Mouse (Mus musculus) heart, adult 9 months (tissue): ENCODE measurements around the gene Sppl3.

Source experiments
- DNase-seq, 2 experiments: peaks; one replicate each; pipeline ENCODE4 v3.0.0; 2022; ENCODE audit warnings: low spot score in 2 of 2

The Sppl3 gene

DNA sequence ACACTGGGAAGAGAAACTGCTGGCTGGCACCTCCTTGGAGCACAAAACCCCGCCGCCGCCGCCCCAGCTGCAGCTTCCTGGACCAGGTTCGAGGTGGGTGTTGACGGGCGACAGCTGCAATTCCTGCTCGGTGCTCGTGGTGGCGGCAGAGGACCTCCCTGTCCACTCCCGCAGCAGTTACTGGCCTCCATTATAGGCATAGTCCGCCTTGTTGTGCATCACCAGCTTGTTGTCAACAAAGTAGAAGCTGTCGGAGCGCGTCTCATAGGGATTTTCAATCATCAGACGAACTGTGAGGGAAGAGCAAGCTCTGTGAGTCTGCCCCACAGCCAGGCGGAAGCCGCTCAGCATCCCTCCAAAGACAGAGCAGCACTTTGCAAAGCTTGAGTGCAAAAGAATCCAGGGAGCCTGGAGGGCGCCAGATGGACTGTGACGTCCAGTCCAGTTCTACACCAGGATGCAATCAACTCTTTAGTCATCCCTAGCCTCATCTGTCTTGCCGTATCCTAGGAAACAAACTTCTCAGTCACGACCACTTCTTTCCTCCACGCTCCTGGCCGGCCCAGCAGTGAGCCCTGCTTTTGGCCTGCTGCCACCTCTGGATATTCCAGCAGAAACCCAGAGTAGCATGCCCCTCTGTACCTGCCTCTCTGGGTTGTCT is 114.4 kb downstream of the Sppl3 start:
- DNase-seq: peak; percentile 81 to 87

DNA sequence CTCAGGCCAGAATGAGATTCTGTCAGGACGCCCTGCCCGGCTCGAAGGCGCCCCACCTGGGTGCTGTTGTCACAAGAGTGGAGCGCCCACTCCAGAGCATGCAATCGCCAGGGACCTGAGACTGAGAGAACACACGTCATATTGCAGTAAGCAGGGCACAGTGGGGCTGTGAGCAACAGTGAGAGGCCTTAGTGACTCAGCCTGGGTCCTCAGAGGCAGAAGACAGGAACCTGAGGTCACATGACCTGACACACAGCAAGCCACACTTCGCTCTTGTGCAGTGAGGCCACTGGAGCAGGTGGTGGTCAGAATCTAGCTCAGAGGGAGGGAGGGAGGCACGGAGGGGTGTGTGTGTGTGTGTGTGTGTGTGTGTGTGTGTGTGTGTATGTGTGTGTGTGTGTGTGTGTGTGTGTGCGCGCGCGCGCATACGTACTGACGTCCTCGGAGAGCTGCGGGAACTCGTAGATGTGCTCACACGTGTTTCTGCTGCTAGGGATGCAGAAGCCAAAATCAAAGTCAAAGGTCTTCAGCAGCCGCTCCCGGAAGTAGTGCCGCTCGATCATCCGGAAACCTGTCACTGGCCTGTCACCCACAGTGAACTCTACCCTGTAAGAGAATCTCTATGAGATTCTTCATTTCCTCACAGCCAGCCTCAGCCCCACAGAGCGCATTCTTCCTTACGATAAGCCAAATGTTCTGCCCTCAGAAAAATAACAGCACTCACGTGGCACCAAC is 115.8 kb downstream of the Sppl3 start:
- no peak for DNase-seq

DNA sequence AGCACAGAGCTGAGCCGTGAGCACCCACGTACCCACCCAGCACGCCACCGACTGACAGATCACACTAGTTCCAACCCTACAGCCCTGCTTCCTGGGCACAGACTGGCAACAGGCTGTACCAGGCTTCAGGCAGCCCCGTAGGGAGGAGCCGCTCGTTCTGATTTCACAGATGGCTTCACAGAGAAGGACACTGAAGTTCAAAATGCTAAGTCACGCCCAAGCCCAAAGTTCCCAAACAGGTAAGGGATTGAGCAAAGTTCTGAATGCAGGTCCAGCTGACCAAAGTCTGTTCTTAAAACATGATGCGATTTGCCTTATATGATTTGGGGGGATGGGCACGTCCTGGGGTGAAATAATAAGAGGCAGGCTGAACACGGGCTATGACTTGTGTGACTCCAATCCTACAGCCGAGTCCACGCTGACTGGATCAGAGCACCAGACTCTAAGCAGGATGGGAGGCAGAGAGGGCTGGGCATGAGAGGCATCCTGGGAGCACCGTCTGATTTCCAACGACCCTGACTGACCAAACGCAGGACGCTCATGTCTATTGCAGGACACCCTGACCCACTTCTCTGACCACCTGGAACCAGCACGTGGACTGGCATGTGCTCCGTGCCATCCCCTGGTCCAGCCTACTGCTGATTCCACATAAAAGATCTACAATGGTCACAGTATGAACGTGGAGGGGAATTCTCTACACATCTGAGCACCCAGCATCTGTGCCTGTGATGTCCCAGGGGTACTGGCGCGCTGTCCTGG is 116.7 kb downstream of the Sppl3 start:
- no peak for DNase-seq

DNA sequence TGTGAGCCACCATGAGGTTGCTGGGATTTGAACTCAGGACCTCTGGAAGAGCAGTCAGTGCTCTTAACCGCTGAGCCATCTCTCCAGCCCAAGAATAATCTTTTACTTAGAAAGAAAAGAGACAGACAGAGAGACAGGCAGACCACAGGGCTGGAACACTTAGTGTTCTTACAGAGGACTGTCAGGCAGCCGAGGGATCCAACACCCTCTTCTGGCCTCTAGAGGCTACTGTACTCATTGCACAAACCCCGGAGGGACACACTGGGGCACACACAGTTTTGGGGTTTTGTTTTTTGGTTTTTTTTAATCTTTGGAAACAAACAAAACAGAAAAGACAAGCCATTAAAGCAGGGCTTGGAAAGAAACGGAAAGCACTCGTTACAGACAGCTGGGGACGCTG is 118.4 kb downstream of the Sppl3 start:
- no peak for DNase-seq

DNA sequence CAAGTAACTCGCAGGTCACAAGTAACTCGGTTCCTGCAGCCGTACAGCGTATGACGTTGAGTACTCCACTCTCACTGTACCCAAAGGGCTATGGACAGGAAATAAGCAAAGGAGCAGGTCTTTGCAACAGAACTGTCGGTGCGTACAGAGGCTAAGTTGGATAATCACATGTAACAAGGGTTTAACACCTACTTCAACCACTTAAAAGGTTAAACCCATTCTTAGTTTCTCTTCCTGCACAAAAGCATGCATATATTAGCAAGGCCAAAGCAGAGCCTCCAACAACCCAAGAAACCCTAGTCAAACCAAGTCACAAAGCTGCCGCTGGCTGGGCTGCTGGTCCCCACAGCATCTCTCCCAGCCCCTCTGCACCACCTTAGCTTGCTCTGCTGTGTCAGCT is 121.5 kb downstream of the Sppl3 start:
- DNase-seq: no peak

DNA sequence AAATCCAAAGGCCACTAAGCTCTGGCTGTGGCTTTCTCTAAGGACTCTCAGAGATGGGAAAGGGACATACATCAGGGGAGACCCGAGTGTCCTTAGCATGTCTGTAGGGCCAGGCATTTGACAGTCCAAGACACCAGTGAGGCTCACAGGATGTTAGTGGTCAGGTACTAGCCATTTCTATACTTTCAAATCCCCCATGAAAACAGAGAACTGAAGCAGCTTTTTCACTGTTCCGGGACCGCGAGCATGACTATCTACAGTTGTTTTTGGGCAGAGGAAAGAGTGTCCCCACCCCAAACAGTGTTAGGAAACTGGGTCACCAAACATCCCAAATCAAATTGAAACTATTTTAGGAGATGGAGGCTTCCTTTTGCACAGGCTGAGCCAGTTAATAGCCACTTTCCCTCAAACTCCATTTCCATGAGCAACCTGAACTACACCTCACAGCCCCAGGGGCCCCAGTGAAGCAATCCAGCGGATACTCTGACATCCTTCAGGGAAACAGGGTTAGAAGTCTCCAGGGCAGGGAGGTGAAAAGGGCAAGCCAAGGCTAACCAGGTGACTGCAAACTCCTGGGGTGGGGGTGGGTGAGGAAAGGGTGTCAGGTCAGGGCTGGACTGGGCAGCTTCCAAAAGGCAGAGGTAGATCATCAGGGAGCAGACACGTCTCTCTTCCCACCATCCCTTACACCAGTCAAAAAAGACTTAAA is 122.6 kb downstream of the Sppl3 start:
- peak in 1 of 2 experiments; percentile 35 for DNase-seq

DNA sequence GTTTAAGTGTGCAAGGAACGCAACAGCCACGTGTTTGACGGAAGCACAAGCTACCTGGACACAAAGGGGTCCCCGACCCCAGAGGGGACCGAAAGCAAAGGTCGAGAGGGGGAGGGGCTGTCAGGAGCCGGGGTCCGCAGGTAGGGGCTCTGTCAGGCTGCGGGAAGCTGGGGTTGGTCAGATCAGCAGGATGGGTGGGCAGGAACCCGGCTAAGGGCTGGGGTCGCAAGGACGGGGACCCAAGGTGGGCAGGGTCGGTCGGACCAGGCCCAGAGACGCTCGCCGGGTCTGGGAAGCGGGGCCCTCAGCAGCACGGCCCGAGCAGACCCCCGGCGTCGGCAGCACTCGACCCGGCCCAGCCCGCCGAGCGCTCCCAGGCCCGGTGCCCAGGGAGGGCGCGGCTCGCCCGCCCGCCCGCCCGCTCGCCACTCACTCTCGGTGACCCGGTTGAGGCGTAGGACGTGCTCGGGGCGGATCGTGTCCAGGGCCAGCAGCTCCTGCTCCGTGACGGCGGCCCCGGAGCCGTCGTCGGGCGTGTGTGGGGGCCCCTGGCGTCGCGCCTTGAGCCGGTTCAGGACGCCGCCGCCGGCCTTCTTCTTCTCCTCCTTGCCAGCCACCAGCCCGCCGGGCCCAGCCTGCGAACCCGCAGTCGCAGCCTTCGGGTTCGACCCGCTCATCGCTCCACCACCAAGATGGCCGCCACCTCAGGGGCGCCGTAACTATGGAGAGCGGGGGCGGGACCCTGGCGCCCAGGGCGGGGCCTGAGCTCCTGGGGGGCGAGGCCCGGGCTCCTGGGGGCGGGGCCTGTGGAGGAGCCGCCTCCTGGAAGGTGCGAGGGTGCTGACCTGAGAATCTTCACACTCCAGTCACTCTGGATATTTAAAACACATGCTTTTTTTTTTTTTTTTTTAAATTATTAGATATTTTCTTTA is 123.6 kb downstream of the Sppl3 start, which contains the start of gene Unc119b:
Gene Unc119b, minus strand, starts transcription at position 742 of the 932 bp plus-strand sequence.
- peak; percentile 86 to 88 for DNase-seq

DNA sequence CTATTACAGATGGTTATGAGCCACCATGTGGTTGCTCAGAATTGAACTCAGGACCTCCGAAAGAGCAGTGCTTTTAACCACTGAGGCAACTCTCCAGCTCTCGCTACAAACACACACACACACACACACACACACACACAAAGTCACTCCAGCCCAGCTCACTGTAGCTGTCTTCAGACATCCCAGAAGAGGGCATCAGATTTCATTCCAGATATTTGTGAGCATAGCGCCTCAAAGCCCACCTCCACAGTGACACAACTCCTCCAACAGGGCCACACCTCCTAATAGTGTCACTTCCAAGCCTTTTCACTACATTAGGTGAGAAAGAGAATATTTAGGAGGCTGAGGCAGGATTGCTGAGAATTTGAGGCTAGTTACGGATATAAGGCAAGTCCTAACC is 128.2 kb downstream of the Sppl3 start:
- DNase-seq: no peak

DNA sequence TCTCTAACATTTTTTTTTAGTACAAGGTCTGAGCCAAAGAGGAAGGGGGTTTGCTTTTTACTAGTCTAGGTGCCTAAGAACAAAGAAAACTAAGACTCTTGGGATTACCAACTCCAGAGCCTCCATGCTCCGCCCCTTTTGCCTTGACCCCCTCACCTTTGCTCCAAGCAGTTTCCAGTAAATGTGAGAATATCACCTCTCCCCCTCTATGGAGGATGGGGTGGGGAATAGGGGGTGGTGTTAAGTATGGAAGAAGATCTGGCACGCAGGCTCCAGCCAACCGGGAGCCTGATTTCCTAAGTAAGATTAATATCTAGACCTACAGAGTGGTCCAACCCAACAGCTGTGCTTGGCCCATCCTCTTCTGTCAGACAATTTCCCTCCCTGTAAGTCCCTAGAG is 129.8 kb downstream of the Sppl3 start:
- DNase-seq: no peak

DNA sequence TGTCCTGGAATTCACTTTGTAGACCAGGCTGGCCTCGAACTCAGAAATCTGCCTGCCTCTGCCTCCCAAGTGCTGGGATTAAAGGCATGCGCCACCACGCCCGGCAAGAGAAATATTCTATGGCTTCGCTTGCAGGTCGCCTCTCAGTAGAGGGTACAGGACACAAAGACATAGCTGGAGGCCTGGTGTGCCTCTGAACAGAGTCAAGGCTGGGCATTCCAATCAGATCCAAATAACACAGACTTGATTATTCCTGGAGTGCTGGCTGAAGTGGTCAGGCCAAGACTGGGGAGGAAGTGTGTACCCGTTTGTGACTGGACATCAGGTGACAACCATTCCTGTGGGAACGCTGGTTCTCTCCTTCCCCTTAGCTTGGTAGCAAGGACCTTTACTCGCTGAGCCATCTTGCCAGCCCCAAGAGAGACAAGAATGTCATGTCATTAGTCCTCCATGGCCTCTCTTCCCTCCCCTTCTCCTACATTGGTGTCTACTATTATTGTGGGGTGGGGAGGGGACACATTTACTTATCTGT is 131.3 kb downstream of the Sppl3 start:
- no peak for DNase-seq

DNA sequence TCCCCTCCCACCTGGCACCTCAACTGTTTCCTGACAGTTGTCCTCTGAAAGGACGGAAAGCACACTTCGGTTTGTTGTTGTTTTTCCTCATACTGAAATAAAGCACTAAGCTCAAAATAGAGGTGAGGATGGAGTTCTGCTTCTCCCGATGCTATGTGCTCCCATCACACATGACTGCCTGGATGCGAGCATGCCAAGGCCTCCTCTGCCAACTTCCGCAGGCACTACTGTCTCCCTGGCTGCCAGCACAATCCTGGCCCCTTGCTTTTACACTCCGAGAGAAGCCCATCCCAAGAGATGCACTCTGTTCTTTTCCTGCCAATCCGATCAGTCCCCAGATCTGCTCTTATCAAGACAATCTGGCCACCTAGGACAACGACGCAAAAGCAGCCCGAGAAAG is 132.6 kb downstream of the Sppl3 start:
- no peak for DNase-seq

DNA sequence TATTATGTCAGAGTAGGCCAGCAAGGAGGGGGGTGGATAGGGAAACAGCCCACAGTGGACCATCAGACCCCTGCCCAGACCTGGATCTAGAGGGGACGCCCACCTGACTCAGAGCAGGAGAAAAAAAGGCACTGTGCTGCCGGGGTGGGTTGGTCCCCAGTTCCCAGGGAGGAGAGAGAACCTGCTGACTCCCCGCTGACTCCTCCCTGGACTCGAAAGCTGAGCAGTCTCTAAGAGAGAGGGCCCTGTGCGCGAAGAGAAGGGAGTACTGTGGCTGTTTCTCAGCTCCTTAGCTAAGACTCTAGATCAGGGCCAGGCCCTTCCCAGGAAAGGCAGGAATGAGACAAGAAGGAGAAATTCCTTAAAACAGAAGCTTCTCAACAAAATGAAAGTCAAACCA is 133.5 kb downstream of the Sppl3 start:
- DNase-seq: no peak

DNA sequence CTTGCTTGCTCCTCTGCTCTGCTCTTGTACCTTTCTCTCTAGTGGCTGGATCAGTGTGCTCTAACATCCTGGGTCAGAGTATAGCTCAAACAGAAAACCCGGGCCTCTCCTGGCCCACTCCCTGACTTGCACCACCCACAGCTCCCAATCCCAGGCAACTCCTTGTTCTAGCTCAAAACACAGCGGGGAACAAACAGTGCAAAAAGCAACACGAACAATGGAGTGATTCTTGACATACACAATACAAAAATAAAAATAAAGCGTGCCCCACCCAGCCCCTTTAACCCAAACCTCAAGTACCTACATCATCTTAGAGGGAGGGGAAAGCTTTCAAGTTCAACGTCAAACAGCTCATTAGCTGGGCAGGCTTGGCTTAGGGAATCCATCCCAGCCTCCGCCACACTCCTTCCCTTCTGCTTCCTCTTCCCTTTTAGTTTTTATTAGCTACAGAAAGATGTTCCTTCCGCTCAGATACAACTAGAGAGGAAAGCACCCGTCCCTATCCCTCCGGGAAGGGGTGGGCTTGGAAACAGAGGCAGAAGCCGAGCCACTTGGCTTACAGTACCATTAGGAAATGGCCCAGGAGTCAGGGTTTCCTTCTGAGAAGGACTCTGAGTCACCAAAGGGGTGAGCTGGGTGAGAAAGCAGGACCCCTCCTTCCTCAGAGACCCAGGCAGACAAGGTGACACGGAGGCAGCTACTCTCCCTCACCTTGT is 134.5 kb downstream of the Sppl3 start:
- peak; percentile 39 to 62 for DNase-seq

DNA sequence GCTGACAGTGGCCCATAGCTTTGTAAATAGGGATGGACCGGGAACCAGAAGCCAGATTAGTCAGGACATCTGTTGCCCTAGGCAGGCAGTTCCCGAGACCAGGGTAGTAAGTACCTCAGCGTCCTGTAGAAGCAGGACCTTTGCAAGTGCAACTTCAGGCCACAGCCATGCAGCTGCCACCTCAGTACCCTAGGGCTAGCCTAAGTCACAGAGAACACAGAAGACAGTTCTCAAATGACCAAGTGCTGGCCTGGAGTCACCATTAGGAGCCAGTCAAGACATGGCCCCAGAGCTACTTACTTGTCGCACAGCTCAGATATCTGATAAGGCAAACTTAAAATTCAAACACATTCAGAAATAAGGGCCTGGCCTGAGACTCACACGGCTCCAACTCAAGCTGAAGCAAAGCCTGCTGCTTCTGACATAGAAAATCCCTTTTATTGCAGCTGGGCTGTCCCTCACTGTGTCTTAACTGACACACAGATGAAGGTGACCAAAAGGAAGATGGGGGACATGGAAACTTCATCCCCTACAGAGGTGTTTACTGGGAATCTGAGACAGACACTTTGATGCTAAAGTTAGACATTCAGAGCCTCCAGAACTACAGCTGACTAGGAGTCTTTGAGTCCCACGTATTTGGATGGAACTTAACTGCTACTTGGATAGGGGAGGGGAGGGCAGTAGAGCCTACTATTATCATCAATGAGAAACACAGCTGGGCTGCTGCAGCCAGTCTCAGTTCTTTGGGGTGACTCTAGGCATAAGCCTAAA is 135.2 kb downstream of the Sppl3 start:
- DNase-seq: no peak

DNA sequence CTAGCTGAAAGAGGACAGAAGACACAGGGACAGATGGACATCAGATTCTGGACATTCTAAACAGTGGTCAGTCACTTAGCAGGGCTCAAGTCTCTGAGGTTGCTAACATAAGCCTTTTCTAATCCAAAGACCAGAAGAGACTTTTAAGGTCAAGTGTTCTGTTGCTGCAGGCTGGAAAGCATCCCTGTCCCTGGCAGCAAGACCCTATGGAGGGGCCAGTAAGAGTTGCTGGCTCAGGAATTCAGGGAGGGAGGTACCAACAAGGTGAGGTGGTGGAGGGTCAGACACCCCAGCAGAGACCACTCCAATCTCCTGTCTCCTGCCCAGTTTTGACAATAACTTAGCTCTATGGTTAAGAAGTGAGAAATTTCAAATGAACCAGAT is 135.8 kb downstream of the Sppl3 start:
- no peak for DNase-seq

DNA sequence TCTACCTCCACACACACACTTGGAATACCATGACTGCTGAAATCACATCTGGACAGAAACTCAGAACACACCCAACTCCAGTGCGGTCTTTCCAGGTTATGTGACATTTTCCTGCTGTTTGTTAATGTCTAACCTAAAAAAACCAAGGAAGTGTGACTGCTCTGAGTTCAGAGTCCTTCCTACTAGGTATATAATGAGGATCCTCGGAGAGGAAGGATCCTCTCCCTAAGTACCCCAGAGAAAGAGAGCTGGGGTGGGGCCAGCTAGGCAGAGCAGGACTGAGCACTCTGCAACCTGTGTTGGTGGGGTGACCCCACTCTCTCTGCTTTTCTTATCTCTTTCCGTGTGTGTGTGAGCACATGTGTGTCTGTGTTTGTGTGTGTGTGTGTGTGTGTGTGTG is 136.5 kb downstream of the Sppl3 start:
- no peak for DNase-seq

DNA sequence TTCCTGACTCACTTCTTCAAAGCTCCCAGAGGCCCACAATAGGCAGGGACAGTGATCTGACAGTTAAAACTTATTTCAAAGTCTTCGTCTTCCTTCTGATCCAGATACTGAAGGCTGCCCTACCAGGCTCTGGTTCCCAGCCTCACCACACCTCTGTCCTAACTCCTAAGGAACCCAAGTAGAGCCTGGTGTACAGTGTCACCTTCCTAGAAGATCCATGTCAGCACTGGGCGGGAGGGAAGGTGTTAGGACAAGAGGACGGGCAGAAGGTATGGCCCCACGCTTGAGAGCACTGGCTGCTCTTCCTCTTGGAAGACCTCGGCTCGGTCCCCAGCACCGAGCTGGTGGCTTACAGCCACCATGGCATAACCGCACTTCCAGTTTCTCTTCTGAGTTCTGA is 137.4 kb downstream of the Sppl3 start:
- DNase-seq: no peak
